Mouse (Mus musculus) urinary bladder, postnatal 10 days (tissue): Measurements from ENCODE around the gene Olfr869.

Source experiments
- DNase-seq: peaks from one replicate; pipeline ENCODE4 v3.0.0; 2022; ENCODE audit warnings: low spot score

Olfr869 gene

DNA sequence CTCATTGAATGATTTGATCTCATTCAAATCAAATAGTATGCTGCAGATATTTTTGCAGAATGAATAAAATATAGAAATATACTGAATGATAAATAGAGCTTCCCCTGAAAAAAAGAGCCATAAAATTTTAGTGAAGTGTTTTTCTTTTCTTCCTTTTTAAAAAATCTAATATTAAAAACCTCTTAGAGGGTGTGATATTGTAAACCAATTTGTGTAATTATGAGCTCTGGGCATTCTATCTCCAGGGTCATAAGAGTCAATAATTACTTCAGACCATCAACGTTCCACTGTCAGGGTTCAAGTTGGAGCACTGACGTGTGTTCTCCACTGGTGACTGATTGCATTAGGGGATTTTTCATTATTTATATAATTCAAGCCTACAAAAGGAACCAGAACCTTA lies at the start of gene Olfr869:
Olfr869 (plus strand) TSS at position 301 of the 400 bp plus-strand sequence.
- DNase-seq: no peak

- no peak for DNase-seq
Measured at GRCm38 (mm10) chr9:20098326-20098725, 30.5 kb upstream of the Olfr869 start, which contains the start of gene Olfr868. Gene Olfr868, plus strand, starts transcription at chr9:20098626.

GRCm38 (mm10) chr9:20149706-20150105 lies 20.9 kb downstream of the Olfr869 start:
- DNase-seq: no peak

DNA sequence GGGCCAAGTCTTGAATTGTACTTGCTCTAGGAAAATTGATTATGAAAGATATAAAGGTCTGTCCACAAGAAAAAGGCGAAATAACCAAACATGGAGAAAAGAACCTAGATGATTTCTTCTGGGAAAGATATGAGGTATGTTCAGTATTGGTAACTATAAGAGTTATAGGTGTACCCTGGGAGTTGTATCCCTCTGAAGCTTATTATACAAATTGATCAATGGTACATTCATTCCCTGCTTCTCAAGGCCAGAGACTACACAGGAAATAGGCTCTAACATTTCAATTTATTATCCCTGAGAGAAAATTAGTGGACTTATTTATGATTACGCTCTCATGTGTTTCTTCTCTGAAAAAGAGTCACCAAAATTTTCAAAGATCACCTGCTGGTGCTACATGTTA lies 45.1 kb downstream of the Olfr869 start, which contains the start of gene Olfr870:
Olfr870 (minus strand) TSS at position 101 of the 400 bp plus-strand sequence.
- no peak for DNase-seq

- no peak for DNase-seq
Measured at GRCm38 (mm10) chr9:20179463-20179862, 50.7 kb downstream of the Olfr869 start.
